Mouse (Mus musculus): Measurements from ENCODE around the gene Mrpl37. TPM values are rescaled to one million over a fixed set of nuclear protein-coding genes. Genes with fewer than 3 reads are reported as not detected.

Gene Mrpl37
- polyA plus RNA-seq, 1 experiment from 2014 or later, result 125 TPM

- Histone ChIP-seq H3K9ac (ENCODE audit: low read depth, low read length) (no peak overlapping the region), H3K4me1 (ENCODE audit: control insufficient read depth, insufficient read depth, low read length) (no peaks in the 10 kb centered on the region), H3K27me3 (ENCODE audit: control insufficient read depth, insufficient read depth, low read length) (no peaks in the 10 kb centered on the region), H3K36me3 (ENCODE audit: control insufficient read depth, insufficient read depth, low read length) (peaks cover 74% of the 10 kb centered on the region), H3K4me3 (ENCODE audit: low read length) (no peak overlapping the region), H3K27ac (ENCODE audit: low read depth, low read length) (no peak overlapping the region), H3K9me3 (ENCODE audit: control insufficient read depth, low read length) (no peaks in the 10 kb centered on the region), H3K4me2 (replicated peaks; ENCODE audit: low read depth, low read length) (no peak overlapping the region)
- ATAC-seq (ENCODE audit: low FRiP score, low TSS enrichment), result no peak
- 85% methylated on average over 5 of the region's 5 CpGs for WGBS
Observed at GRCm38 (mm10) chr4:107058346-107058745, 8.3 kb downstream of the Mrpl37 start.

GRCm38 (mm10) chr4:107056088-107056487, 10.6 kb downstream of the Mrpl37 start:
- H3K4me1 ChIP-seq (ENCODE audit: control insufficient read depth, insufficient read depth, low read length), result no peaks in the 10 kb centered on the region
- 0 out of 2 replicates have a peak overlapping the region, but pooled peaks have one; percentile 11 for H3K27ac ChIP-seq (ENCODE audit: low read depth, low read length)
- 79% methylated on average over 3 of the region's 3 CpGs for WGBS
- H3K4me3 ChIP-seq (ENCODE audit: low read length), result no peak overlapping the region
- H3K9me3 ChIP-seq (ENCODE audit: control insufficient read depth, low read length), result no peaks in the 10 kb centered on the region
- no peaks in the 10 kb centered on the region for H3K27me3 ChIP-seq (ENCODE audit: control insufficient read depth, insufficient read depth, low read length)
- peaks cover 56% of the 10 kb centered on the region for H3K36me3 ChIP-seq (ENCODE audit: control insufficient read depth, insufficient read depth, low read length)
- no peak overlapping the region for H3K9ac ChIP-seq (ENCODE audit: low read depth, low read length)
- no peak for ATAC-seq (ENCODE audit: low FRiP score, low TSS enrichment)
- no peak overlapping the region for H3K4me2 ChIP-seq (replicated peaks; ENCODE audit: low read depth, low read length)

- no peak overlapping the region for H3K4me3 ChIP-seq (ENCODE audit: low read length)
- no peaks in the 10 kb centered on the region for H3K27me3 ChIP-seq (ENCODE audit: control insufficient read depth, insufficient read depth, low read length)
- no peak overlapping the region for H3K4me2 ChIP-seq (replicated peaks; ENCODE audit: low read depth, low read length)
- H3K4me1 ChIP-seq (ENCODE audit: control insufficient read depth, insufficient read depth, low read length), result no peaks in the 10 kb centered on the region
- H3K9me3 ChIP-seq (ENCODE audit: control insufficient read depth, low read length), result no peaks in the 10 kb centered on the region
- peaks cover 37% of the 10 kb centered on the region for H3K36me3 ChIP-seq (ENCODE audit: control insufficient read depth, insufficient read depth, low read length)
- H3K9ac ChIP-seq (ENCODE audit: low read depth, low read length), result no peak overlapping the region
- no peak overlapping the region for H3K27ac ChIP-seq (ENCODE audit: low read depth, low read length)
- ATAC-seq (ENCODE audit: low FRiP score, low TSS enrichment), result no peak
- 56% methylated on average over 5 of the region's 5 CpGs for WGBS
Observed at GRCm38 (mm10) chr4:107052962-107053553, 13.6 kb downstream of the Mrpl37 start.

- no peaks in the 10 kb centered on the region for H3K4me1 ChIP-seq (ENCODE audit: control insufficient read depth, insufficient read depth, low read length)
- H3K4me3 ChIP-seq (ENCODE audit: low read length), result no peak overlapping the region
- no peak overlapping the region for H3K4me2 ChIP-seq (replicated peaks; ENCODE audit: low read depth, low read length)
- no peaks in the 10 kb centered on the region for H3K27me3 ChIP-seq (ENCODE audit: control insufficient read depth, insufficient read depth, low read length)
- H3K27ac ChIP-seq (ENCODE audit: low read depth, low read length), result no peak overlapping the region
- H3K9me3 ChIP-seq (ENCODE audit: control insufficient read depth, low read length), result no peaks in the 10 kb centered on the region
- 70% methylated on average over 4 of the region's 4 CpGs for WGBS
- peaks cover 37% of the 10 kb centered on the region for H3K36me3 ChIP-seq (ENCODE audit: control insufficient read depth, insufficient read depth, low read length)
- ATAC-seq (ENCODE audit: low FRiP score, low TSS enrichment), result no peak
- H3K9ac ChIP-seq (ENCODE audit: low read depth, low read length), result no peak overlapping the region
Observed at GRCm38 (mm10) chr4:107051889-107052288, 14.8 kb downstream of the Mrpl37 start.

GRCm38 (mm10) chr4:107048568-107049162, 18.0 kb downstream of the Mrpl37 start:
- ATAC-seq (ENCODE audit: low FRiP score, low TSS enrichment), result no peak
- no peak overlapping the region for H3K4me2 ChIP-seq (replicated peaks; ENCODE audit: low read depth, low read length)
- no peaks in the 10 kb centered on the region for H3K27me3 ChIP-seq (ENCODE audit: control insufficient read depth, insufficient read depth, low read length)
- no peak overlapping the region for H3K27ac ChIP-seq (ENCODE audit: low read depth, low read length)
- WGBS, result 94% methylated on average over 11 of the region's 11 CpGs
- H3K9me3 ChIP-seq (ENCODE audit: control insufficient read depth, low read length), result no peaks in the 10 kb centered on the region
- no peak overlapping the region for H3K4me3 ChIP-seq (ENCODE audit: low read length)
- peaks cover 50% of the 10 kb centered on the region for H3K36me3 ChIP-seq (ENCODE audit: control insufficient read depth, insufficient read depth, low read length)
- H3K9ac ChIP-seq (ENCODE audit: low read depth, low read length), result no peak overlapping the region
- H3K4me1 ChIP-seq (ENCODE audit: control insufficient read depth, insufficient read depth, low read length), result no peaks in the 10 kb centered on the region

GRCm38 (mm10) chr4:107047806-107048205, 18.9 kb downstream of the Mrpl37 start:
- no peak overlapping the region for H3K4me2 ChIP-seq (replicated peaks; ENCODE audit: low read depth, low read length)
- no peaks in the 10 kb centered on the region for H3K4me1 ChIP-seq (ENCODE audit: control insufficient read depth, insufficient read depth, low read length)
- H3K36me3 ChIP-seq (ENCODE audit: control insufficient read depth, insufficient read depth, low read length), result peaks cover 55% of the 10 kb centered on the region
- H3K9me3 ChIP-seq (ENCODE audit: control insufficient read depth, low read length), result no peaks in the 10 kb centered on the region
- WGBS, result 88% methylated on average over 5 of the region's 5 CpGs
- no peaks in the 10 kb centered on the region for H3K27me3 ChIP-seq (ENCODE audit: control insufficient read depth, insufficient read depth, low read length)
- no peak for ATAC-seq (ENCODE audit: low FRiP score, low TSS enrichment)
- no peak overlapping the region for H3K27ac ChIP-seq (ENCODE audit: low read depth, low read length)
- H3K4me3 ChIP-seq (ENCODE audit: low read length), result no peak overlapping the region
- no peak overlapping the region for H3K9ac ChIP-seq (ENCODE audit: low read depth, low read length)

GRCm38 (mm10) chr4:107045188-107045587, 21.5 kb downstream of the Mrpl37 start:
- H3K4me3 ChIP-seq (ENCODE audit: low read length), result no peak overlapping the region
- H3K9ac ChIP-seq (ENCODE audit: low read depth, low read length), result no peak overlapping the region
- no peak overlapping the region for H3K27ac ChIP-seq (ENCODE audit: low read depth, low read length)
- H3K9me3 ChIP-seq (ENCODE audit: control insufficient read depth, low read length), result no peaks in the 10 kb centered on the region
- no peaks in the 10 kb centered on the region for H3K27me3 ChIP-seq (ENCODE audit: control insufficient read depth, insufficient read depth, low read length)
- H3K4me2 ChIP-seq (replicated peaks; ENCODE audit: low read depth, low read length), result no peak overlapping the region
- ATAC-seq (ENCODE audit: low FRiP score, low TSS enrichment), result no peak
- H3K4me1 ChIP-seq (ENCODE audit: control insufficient read depth, insufficient read depth, low read length), result no peaks in the 10 kb centered on the region
- H3K36me3 ChIP-seq (ENCODE audit: control insufficient read depth, insufficient read depth, low read length), result peaks cover 75% of the 10 kb centered on the region
- WGBS, result over 99% methylated on average over 13 of the region's 13 CpGs

GRCm38 (mm10) chr4:107042304-107042703, 24.4 kb downstream of the Mrpl37 start:
- ATAC-seq (ENCODE audit: low FRiP score, low TSS enrichment), result no peak
- no peak overlapping the region for H3K4me3 ChIP-seq (ENCODE audit: low read length)

GRCm38 (mm10) chr4:107039270-107039669, 27.4 kb downstream of the Mrpl37 start:
- no peak for ATAC-seq (ENCODE audit: low FRiP score, low TSS enrichment)
- no peaks in the 10 kb centered on the region for H3K9me3 ChIP-seq (ENCODE audit: control insufficient read depth, low read length)
- 89% methylated on average over 8 of the region's 8 CpGs for WGBS

More at GRCm38 (mm10) chr4:107042304-107042703, 24.4 kb downstream of the Mrpl37 start:
- H3K9ac ChIP-seq (ENCODE audit: low read depth, low read length), result no peak overlapping the region
- H3K36me3 ChIP-seq (ENCODE audit: control insufficient read depth, insufficient read depth, low read length), result peaks cover 84% of the 10 kb centered on the region
- H3K9me3 ChIP-seq (ENCODE audit: control insufficient read depth, low read length), result no peaks in the 10 kb centered on the region
- no peak overlapping the region for H3K27ac ChIP-seq (ENCODE audit: low read depth, low read length)
- no peaks in the 10 kb centered on the region for H3K4me1 ChIP-seq (ENCODE audit: control insufficient read depth, insufficient read depth, low read length)
- 93% methylated on average over 6 of the region's 6 CpGs for WGBS
- H3K4me2 ChIP-seq (replicated peaks; ENCODE audit: low read depth, low read length), result no peak overlapping the region
- H3K27me3 ChIP-seq (ENCODE audit: control insufficient read depth, insufficient read depth, low read length), result no peaks in the 10 kb centered on the region

More at GRCm38 (mm10) chr4:107039270-107039669, 27.4 kb downstream of the Mrpl37 start:
- no peak overlapping the region for H3K4me3 ChIP-seq (ENCODE audit: low read length)
- no peaks in the 10 kb centered on the region for H3K27me3 ChIP-seq (ENCODE audit: control insufficient read depth, insufficient read depth, low read length)
- no peak overlapping the region for H3K27ac ChIP-seq (ENCODE audit: low read depth, low read length)
- H3K4me2 ChIP-seq (replicated peaks; ENCODE audit: low read depth, low read length), result no peak overlapping the region
- H3K36me3 ChIP-seq (ENCODE audit: control insufficient read depth, insufficient read depth, low read length), result peaks cover 77% of the 10 kb centered on the region
- no peaks in the 10 kb centered on the region for H3K4me1 ChIP-seq (ENCODE audit: control insufficient read depth, insufficient read depth, low read length)
- H3K9ac ChIP-seq (ENCODE audit: low read depth, low read length), result no peak overlapping the region
